Mouse (Mus musculus) megakaryocyte, embryonic 14.5 days (primary cell): Measurements from ENCODE around the gene Upb1. TPM values are rescaled to one million over a fixed set of nuclear protein-coding genes. Genes with fewer than 3 reads are reported as not detected.

Experiments
- H3K27me3 ChIP-seq: replicated peaks from 2 replicates; pipeline ENCODE3; 2012; ENCODE audit warnings: inconsistent platforms
- H3K36me3 ChIP-seq: replicated peaks from 2 replicates; pipeline ENCODE3; 2012; ENCODE audit warnings: low read length, inconsistent platforms, mixed read lengths
- H3K4me1 ChIP-seq: 2 replicates; pipeline ENCODE4 v1.6.1; 2012; ENCODE audit warnings: inconsistent platforms
- H3K4me3 ChIP-seq: replicated peaks from 2 replicates; pipeline ENCODE3; 2012; ENCODE audit warnings: moderate library complexity, mild to moderate bottlenecking, inconsistent platforms
- H3K9me3 ChIP-seq: 2 replicates; pipeline ENCODE4 v1.6.1; 2012; ENCODE audit warnings: inconsistent platforms
- FLI1 ChIP-seq: IDR thresholded peaks from 2 replicates; pipeline ENCODE4 v1.6.1; 2012; ENCODE audit warnings: low read length, inconsistent platforms, mixed read lengths
- GATA1 ChIP-seq: IDR thresholded peaks from 3 replicates; pipeline ENCODE4 v1.6.1; 2012; ENCODE audit warnings: mixed read lengths, low read length, inconsistent platforms, borderline replicate concordance
- polyA plus RNA-seq: library from polyadenylated mRNA; stranded (reverse); fragments of >175 nt; gene quantifications from 2 replicates; pipeline ENCODE4 v1.2.3, GENCODE M21; 2012; ENCODE audit warnings: low replicate concordance; ENCODE audit not compliant: insufficient read depth

The Upb1 gene
- polyA plus RNA-seq, 1 experiment: not detected

- peak overlapping the region; percentile 70 for H3K4me3 ChIP-seq
- peaks cover 7% of the 10 kb centered on the region for H3K27me3 ChIP-seq
- H3K9me3 ChIP-seq: peaks cover 4% of the 10 kb centered on the region
- no peaks in the 10 kb centered on the region for H3K36me3 ChIP-seq
- TF ChIP-seq FLI1: no peak
- TF ChIP-seq GATA1: no peak
- H3K4me1 ChIP-seq: peaks cover 17% of the 10 kb centered on the region
Observed at GRCm38 (mm10) chr10:75477034-75477433, 76.1 kb downstream of the Upb1 start.

- Histone ChIP-seq H3K4me1 (peaks cover 21% of the 10 kb centered on the region), H3K9me3 (peaks cover 4% of the 10 kb centered on the region), H3K36me3 (no peaks in the 10 kb centered on the region), H3K4me3 (no peak overlapping the region), H3K27me3 (peaks cover 14% of the 10 kb centered on the region)
- no peak for TF ChIP-seq FLI1
- no peak for TF ChIP-seq GATA1
Observed at GRCm38 (mm10) chr10:75479955-75480354, 79.0 kb downstream of the Upb1 start.

DNA sequence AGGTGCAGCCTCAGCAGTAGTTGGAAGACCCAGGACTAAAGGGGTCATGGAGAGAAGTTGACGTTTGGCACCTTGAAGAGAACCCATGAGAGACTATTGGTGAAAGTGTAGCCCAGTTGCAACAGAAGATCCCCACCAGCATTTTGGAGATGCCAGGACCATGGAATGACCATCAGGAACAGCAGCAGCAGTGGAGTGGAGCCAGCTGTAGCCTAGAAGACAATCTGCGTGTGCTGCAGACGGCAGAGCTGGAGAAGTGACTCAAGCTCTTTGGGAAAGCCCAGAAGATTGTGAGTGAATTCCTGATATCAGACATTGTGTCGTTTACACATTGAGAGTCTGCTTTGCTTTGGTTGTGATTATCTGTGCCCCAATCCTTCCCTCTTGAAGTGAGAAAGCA lies 80.8 kb downstream of the Upb1 start:
- TF ChIP-seq GATA1 (no peak), FLI1 (no peak)

DNA sequence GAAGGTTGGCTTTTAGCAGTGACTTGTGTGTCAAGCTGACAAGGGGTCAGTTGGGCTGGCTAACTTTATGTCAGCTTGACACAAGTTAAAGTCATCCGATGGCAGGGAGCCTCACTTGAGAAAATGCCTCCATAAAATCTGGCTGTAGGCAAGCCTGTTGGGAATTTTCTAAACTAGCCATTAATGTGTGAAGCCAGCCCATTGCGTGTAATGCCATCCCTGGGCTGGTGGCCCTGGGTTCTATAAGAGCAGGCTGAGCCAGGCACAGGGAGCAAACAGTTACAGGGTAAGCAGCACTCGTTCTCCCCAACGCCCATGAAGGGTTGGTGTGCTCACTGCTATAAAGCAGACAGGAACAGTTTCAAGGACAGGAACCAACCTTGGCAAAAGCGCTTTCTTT lies 81.4 kb downstream of the Upb1 start:
- peaks cover 14% of the 10 kb centered on the region for H3K27me3 ChIP-seq
- H3K4me3 ChIP-seq: no peak overlapping the region
- H3K36me3 ChIP-seq: no peaks in the 10 kb centered on the region
- TF ChIP-seq GATA1: no peak
- TF ChIP-seq FLI1: no peak
- H3K4me1 ChIP-seq: peaks cover 31% of the 10 kb centered on the region
- peaks cover 4% of the 10 kb centered on the region for H3K9me3 ChIP-seq

More for the DNA sequence above, 80.8 kb downstream of the Upb1 start:
- peaks cover 35% of the 10 kb centered on the region for H3K4me1 ChIP-seq
- peaks cover 14% of the 10 kb centered on the region for H3K27me3 ChIP-seq
- H3K36me3 ChIP-seq: no peaks in the 10 kb centered on the region
- H3K9me3 ChIP-seq: peaks cover 4% of the 10 kb centered on the region
- no peak overlapping the region for H3K4me3 ChIP-seq

GRCm38 (mm10) chr10:75482919-75483483 lies 82.1 kb downstream of the Upb1 start:
- Histone ChIP-seq H3K27me3 (peaks cover 14% of the 10 kb centered on the region), H3K4me1 (peaks cover 30% of the 10 kb centered on the region), H3K36me3 (no peaks in the 10 kb centered on the region), H3K9me3 (peaks cover 4% of the 10 kb centered on the region), H3K4me3 (no peak overlapping the region)
- TF ChIP-seq FLI1: no peak
- TF ChIP-seq GATA1: no peak

GRCm38 (mm10) chr10:75484066-75484465 lies 83.2 kb downstream of the Upb1 start:
- H3K27me3 ChIP-seq: peaks cover 14% of the 10 kb centered on the region
- H3K9me3 ChIP-seq: peaks cover 4% of the 10 kb centered on the region
- no peaks in the 10 kb centered on the region for H3K36me3 ChIP-seq
- peaks cover 33% of the 10 kb centered on the region for H3K4me1 ChIP-seq
- H3K4me3 ChIP-seq: no peak overlapping the region
- no peak for TF ChIP-seq GATA1

DNA sequence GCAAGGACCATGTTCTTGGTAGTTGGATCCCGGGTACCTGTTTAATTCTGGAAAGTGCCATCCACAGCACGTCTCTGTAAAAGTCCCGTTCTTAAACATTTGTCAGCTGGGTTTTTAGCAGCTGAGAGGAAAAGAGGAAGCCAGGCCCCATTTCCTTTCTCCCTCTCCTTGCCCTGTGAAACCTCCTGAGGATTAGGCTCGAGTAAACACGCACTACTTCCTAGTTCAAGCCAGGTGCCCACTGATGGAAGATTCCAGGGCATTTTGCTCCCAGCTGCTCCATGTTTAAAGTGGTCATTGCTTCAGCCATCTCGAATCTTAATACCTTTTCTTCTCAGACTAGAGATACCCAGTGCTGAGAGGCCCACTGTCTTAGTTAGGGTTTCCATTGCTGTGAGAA lies 83.9 kb downstream of the Upb1 start:
- H3K4me3 ChIP-seq: no peak overlapping the region
- TF ChIP-seq GATA1 (no peak), FLI1 (no peak)
- H3K9me3 ChIP-seq: peaks cover 4% of the 10 kb centered on the region
- H3K36me3 ChIP-seq: no peaks in the 10 kb centered on the region
- peaks cover 14% of the 10 kb centered on the region for H3K27me3 ChIP-seq
- peaks cover 40% of the 10 kb centered on the region for H3K4me1 ChIP-seq

GRCm38 (mm10) chr10:75486086-75486979 lies 85.4 kb downstream of the Upb1 start:
- TF ChIP-seq GATA1 (no peak), FLI1 (no peak)
- H3K36me3 ChIP-seq: no peaks in the 10 kb centered on the region

GRCm38 (mm10) chr10:75487131-75487530 lies 86.2 kb downstream of the Upb1 start:
- Histone ChIP-seq H3K27me3 (peaks cover 7% of the 10 kb centered on the region), H3K4me1 (peaks cover 63% of the 10 kb centered on the region), H3K9me3 (no peaks in the 10 kb centered on the region), H3K36me3 (no peaks in the 10 kb centered on the region), H3K4me3 (no peak overlapping the region)
- no peak for TF ChIP-seq FLI1
- TF ChIP-seq GATA1: no peak

More at GRCm38 (mm10) chr10:75486086-75486979, 85.4 kb downstream of the Upb1 start:
- H3K4me3 ChIP-seq: no peak overlapping the region
- H3K4me1 ChIP-seq: peaks cover 55% of the 10 kb centered on the region
- H3K9me3 ChIP-seq: no peaks in the 10 kb centered on the region
- peaks cover 11% of the 10 kb centered on the region for H3K27me3 ChIP-seq

DNA sequence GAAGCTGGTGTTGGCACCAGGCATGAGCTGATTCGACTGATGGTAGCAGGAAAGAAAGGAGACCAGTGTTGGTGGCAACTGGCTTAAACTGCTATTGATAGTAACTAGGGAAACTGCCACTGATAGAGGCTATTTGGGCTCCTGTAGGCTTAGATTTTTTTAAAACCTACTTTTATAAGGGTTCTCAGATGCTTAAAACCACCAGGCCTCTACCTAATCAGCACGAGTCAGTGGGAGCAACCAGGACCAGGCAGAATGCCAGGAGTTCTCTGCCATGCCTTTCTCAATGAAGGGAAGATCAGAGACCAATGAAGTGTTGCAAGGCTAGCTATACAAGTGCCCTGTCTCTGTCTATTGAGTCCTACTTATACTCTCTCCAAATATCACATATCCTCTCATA lies 88.6 kb downstream of the Upb1 start:
- peaks cover 2% of the 10 kb centered on the region for H3K36me3 ChIP-seq
- no peak for TF ChIP-seq FLI1
- TF ChIP-seq GATA1: no peak
- no peaks in the 10 kb centered on the region for H3K27me3 ChIP-seq
- H3K9me3 ChIP-seq: no peaks in the 10 kb centered on the region
- peaks cover 79% of the 10 kb centered on the region for H3K4me1 ChIP-seq
- no peak overlapping the region for H3K4me3 ChIP-seq
